Mouse (Mus musculus) cerebellum, postnatal 14 days (tissue): ENCODE data around the gene Bcar1.

Experiments used
- DNase-seq, 2 experiments: peaks; one replicate each; pipeline ENCODE4 v3.0.0; 2021; ENCODE audit warnings: mixed read lengths in 2 of 2

The Bcar1 gene

DNA sequence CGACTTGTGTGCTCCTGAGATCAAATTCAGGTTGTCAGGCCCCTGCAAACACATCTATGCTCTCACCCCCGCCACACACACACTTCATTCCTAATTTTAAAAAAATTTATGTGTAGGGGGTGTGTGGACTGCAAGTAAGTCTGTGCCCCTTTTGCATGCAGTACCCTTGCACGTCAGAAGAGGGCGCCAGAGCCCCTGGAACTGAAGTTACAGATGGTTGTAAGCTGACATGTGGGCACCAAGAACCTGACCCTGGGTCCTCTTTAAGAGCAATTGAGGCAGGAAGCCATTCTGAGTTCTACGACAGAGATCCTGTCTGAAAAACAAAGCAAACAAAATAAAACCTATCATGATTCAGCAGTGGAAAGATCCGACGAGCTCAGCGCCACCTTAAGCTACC is 67.4 kb downstream of the Bcar1 start:
- DNase-seq = peak in 1 of 2 experiments; percentile 37

DNA sequence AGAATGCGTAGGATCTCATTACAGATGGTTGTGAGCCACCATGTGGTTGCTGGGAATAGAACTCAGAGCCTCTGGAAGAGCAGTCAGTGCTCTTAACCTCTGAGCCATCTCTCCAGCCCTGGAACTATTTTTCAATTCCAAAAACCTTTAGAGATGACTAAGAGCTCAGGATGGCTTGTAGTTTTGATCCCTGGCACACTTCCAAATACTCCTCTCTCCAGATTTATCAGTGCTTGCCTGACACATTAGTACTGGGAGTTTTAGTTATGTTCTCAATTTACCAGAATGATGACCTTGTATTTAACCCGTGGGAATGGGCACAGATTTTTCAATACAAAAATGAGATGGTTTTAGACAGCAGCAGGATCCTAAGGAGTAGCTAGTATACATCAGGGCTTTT is 76.9 kb downstream of the Bcar1 start:
- DNase-seq = no peak

DNA sequence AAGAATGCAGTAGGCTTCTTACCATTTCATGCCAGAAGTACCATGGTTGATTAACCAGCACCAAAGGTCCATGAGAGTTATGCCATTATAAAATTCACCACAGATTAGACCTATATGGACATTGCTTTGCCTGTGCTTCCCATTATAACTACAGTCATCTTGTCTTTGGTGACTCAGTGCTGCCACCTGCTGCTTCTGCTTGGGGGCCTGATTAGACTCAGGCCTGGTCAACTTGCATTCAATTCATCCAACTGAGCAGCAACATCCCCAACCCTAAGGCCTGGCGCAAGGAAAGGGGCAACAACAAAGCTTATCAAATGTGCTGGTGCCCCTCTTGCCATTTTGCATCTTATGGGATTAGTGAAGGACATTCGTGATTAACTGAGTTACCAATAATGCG is 81.1 kb downstream of the Bcar1 start:
- DNase-seq = peak; percentile 81 to 87
